Mouse (Mus musculus) G1E (cell line): ENCODE results near the gene Sulf2.

Source experiments
- CTCF ChIP-seq: IDR thresholded peaks from 2 replicates; pipeline ENCODE4 v1.5.1; 2012; ENCODE audit warnings: low read depth, low read length, inconsistent platforms, mixed read lengths
- POLR2AphosphoS5 ChIP-seq: IDR thresholded peaks from 2 replicates; pipeline ENCODE4 v1.6.1; 2012; ENCODE audit warnings: low read depth, low read length, inconsistent platforms; ENCODE audit not compliant: insufficient replicate concordance
- TAL1 ChIP-seq: conservative IDR thresholded peaks from 2 replicates; pipeline ENCODE4 v1.6.1; 2012; ENCODE audit warnings: low read depth, low read length, inconsistent platforms, mixed read lengths

- TF ChIP-seq CTCF: no peak
- no peak for TF ChIP-seq POLR2AphosphoS5
- TF ChIP-seq TAL1: no peak
Measured at GRCm38 (mm10) chr2:166185768-166186167, 30.3 kb upstream of the Sulf2 start.
